ENCODE assay signal across 20 mouse cellular contexts in the genomic region with DNA sequence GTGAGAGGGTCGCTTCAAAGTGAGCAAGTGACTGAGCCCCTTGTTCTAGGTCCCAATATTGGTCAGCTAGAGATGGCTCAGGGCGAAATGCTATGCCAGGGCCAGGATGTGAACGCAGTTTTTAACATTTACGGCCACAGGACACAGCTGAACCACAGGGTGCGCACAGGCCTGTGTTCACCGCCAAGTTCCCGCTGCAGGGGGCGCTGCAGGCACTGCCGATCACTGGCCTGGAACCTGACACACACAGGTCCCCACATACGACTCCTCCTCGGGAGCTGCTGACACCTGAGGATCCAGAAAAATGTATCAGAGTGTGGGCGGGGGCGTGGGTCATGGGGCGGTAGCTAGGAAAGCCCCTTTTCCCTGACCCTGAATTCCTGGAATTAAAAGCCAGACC. TPM values are rescaled to one million over a fixed set of nuclear protein-coding genes. Genes with fewer than 3 reads are reported as not detected.
A peak's percentile ranks its signal among the peaks of the same experiment; 100 is the strongest.
DNase-seq lines count a peak whose midpoint lies in the region; ATAC-seq lines count a peak whose summit lies in the region.
"Had no signal": no experiment of that assay in that cellular context is flagged by ENCODE, and none has a peak within 500 bp of the region (broad histone marks: within the 10 kb centered on the region; RNA-seq: fewer than 3 reads in every experiment).

No protein-coding gene starts in this region.

- H3K4me2 ChIP-seq in forebrain, embryonic 16.5 days (ENCODE audit: low read length): no peak overlapping the region
- H3K4me2 ChIP-seq: embryonic facial prominence, embryonic 12.5 days; liver, embryonic 15.5 days had no signal

- H3K27me3 ChIP-seq in forebrain, embryonic 16.5 days (replicated peaks; ENCODE audit: control insufficient read depth, insufficient read depth, low read length): no peaks in the 10 kb centered on the region
- H3K27me3 ChIP-seq: embryonic facial prominence, embryonic 12.5 days had no signal

- no peaks in the 10 kb centered on the region for H3K36me3 ChIP-seq in forebrain, embryonic 16.5 days (ENCODE audit: control insufficient read depth, insufficient read depth)
- H3K36me3 ChIP-seq: embryonic facial prominence, embryonic 12.5 days; liver, embryonic 15.5 days had no signal

- no peak overlapping the region for H3K27ac ChIP-seq in forebrain, embryonic 16.5 days (ENCODE audit: low read length)
- H3K27ac ChIP-seq: embryonic facial prominence, embryonic 12.5 days; liver, embryonic 15.5 days had no signal

- no peaks in the 10 kb centered on the region for H3K9me3 ChIP-seq in forebrain, embryonic 16.5 days (ENCODE audit: control insufficient read depth, low read length)
- H3K9me3 ChIP-seq: embryonic facial prominence, embryonic 12.5 days; liver, embryonic 15.5 days had no signal

- ATAC-seq in CD4-positive, CD25-positive, alpha-beta regulatory T cell, adult 4 months: no peak
- ATAC-seq in forebrain, embryonic 16.5 days: no peak

- no peak overlapping the region for H3K4me3 ChIP-seq in forebrain, embryonic 16.5 days (replicated peaks; ENCODE audit: low read length)
- H3K4me3 ChIP-seq: embryonic facial prominence, embryonic 12.5 days; liver, embryonic 15.5 days; megakaryocyte, embryonic 14.5 days; myocyte had no signal

- H3K4me1 ChIP-seq in forebrain, embryonic 16.5 days (replicated peaks; ENCODE audit: control insufficient read depth, insufficient read depth, low read length): peaks cover 5% of the 10 kb centered on the region; the same call in 1 of the 2 replicates
- H3K4me1 ChIP-seq: embryonic facial prominence, embryonic 12.5 days; liver, embryonic 15.5 days; megakaryocyte, embryonic 14.5 days had no signal

- peak; percentile 29 for DNase-seq in CD4-positive, CD25-positive, alpha-beta regulatory T cell, adult 2 months (ENCODE audit: low read depth, low spot score)
- peak; percentile 42 to 47 for DNase-seq in kidney, postnatal 4 days
- DNase-seq in kidney, adult 18-20 months: no peak
- peak; percentile 28 for DNase-seq in thymus, postnatal 14 days
- no peak for DNase-seq in thymus, postnatal 0 days (ENCODE audit: low spot score)
- no peak for DNase-seq in heart, adult 8-10 months (ENCODE audit: low spot score)
- DNase-seq: cerebellum, adult 9-11 months; gastrocnemius, postnatal 25 days had no signal

- H3K9ac ChIP-seq in forebrain, embryonic 16.5 days (replicated peaks; ENCODE audit: low read depth, low read length): no peak overlapping the region
- H3K9ac ChIP-seq: embryonic facial prominence, embryonic 12.5 days; liver, embryonic 15.5 days had no signal

- 88% methylated on average over 14 of the region's 14 CpGs for WGBS in forebrain, embryonic 16.5 days

RNA-seq across cellular contexts. Expression of a gene that starts 4.3 kb away (rescaled TPM):
- not detected for polyA plus RNA-seq in CD4-positive, CD25-positive, alpha-beta regulatory T cell, adult 4 months (2017; shearing (Covaris generic))
- polyA plus RNA-seq in thymus, postnatal 0 days (2015; fragmentation: Nextera tagmentation; extraction: Ambion mirVana): 0.47 and 0.48 TPM in 2 replicates
- not detected for total RNA-seq in heart, adult 8-10 months (2022)
- polyA plus RNA-seq in forebrain, embryonic 16.5 days (2015; fragmentation: Nextera tagmentation; extraction: Ambion mirVana): not detected in 2 replicates
- total RNA-seq: adrenal gland, postnatal 36 days; gastrocnemius, postnatal 25 days; left cerebral cortex, postnatal 25 days had no signal
- polyA plus RNA-seq: embryonic facial prominence, embryonic 12.5 days; forebrain, embryonic 11.5 days; heart, embryonic 16.5 days; large intestine, adult 2 months; liver, embryonic 15.5 days; myocyte; spleen, adult 2 months had no signal

RNA-seq across cellular contexts. Expression of a gene that starts 11.7 kb away (rescaled TPM):
- polyA plus RNA-seq in CD4-positive, CD25-positive, alpha-beta regulatory T cell, adult 4 months (2017; shearing (Covaris generic)): not detected
- 0.28 TPM in 1 of 2 replicates, not detected in the other for polyA plus RNA-seq in thymus, postnatal 0 days (2015; fragmentation: Nextera tagmentation; extraction: Ambion mirVana)
- not detected for total RNA-seq in heart, adult 8-10 months (2022)
- not detected in 2 replicates for polyA plus RNA-seq in forebrain, embryonic 16.5 days (2015; fragmentation: Nextera tagmentation; extraction: Ambion mirVana)
- total RNA-seq: adrenal gland, postnatal 36 days; gastrocnemius, postnatal 25 days; left cerebral cortex, postnatal 25 days had no signal
- polyA plus RNA-seq: embryonic facial prominence, embryonic 12.5 days; forebrain, embryonic 11.5 days; heart, embryonic 16.5 days; liver, embryonic 15.5 days; myocyte; spleen, adult 2 months had no signal

RNA-seq across cellular contexts. Expression of a gene that starts 14.0 kb away (rescaled TPM):
- polyA plus RNA-seq in CD4-positive, CD25-positive, alpha-beta regulatory T cell, adult 4 months (2017; shearing (Covaris generic)): not detected
- polyA plus RNA-seq in thymus, postnatal 0 days (2015; fragmentation: Nextera tagmentation; extraction: Ambion mirVana): 0.28 and 0.46 TPM in 2 replicates
- total RNA-seq in heart, adult 8-10 months (2022): not detected
- not detected in 2 replicates for polyA plus RNA-seq in forebrain, embryonic 16.5 days (2015; fragmentation: Nextera tagmentation; extraction: Ambion mirVana)
- total RNA-seq: adrenal gland, postnatal 36 days; gastrocnemius, postnatal 25 days; left cerebral cortex, postnatal 25 days had no signal
- polyA plus RNA-seq: embryonic facial prominence, embryonic 12.5 days; forebrain, embryonic 11.5 days; heart, embryonic 16.5 days; liver, embryonic 15.5 days; myocyte had no signal

RNA-seq across cellular contexts. Expression of a gene that starts 20.7 kb away (rescaled TPM):
- 1 to 10 TPM in 1 of 2 experiments, under 1 TPM in 1; 0.66 to 1.1 TPM for polyA plus RNA-seq in CD4-positive, CD25-positive, alpha-beta regulatory T cell, adult 4 months (2017; shearing (Covaris generic))
- 0.51 and 0.91 TPM in 2 replicates for polyA plus RNA-seq in thymus, postnatal 0 days (2015; fragmentation: Nextera tagmentation; extraction: Ambion mirVana)
- total RNA-seq in heart, adult 8-10 months (2022): not detected
- polyA plus RNA-seq in forebrain, embryonic 16.5 days (2015; fragmentation: Nextera tagmentation; extraction: Ambion mirVana): 0.20 and 0.31 TPM in 2 replicates
- total RNA-seq: adrenal gland, postnatal 36 days; gastrocnemius, postnatal 25 days; left cerebral cortex, postnatal 25 days had no signal
- polyA plus RNA-seq: forebrain, embryonic 11.5 days; liver, embryonic 15.5 days; myocyte; spleen, adult 2 months had no signal

RNA-seq across cellular contexts. Expression of a gene that starts 32.0 kb away (rescaled TPM):
- 1 to 10 TPM; 3.2 to 7.4 TPM for polyA plus RNA-seq in CD4-positive, CD25-positive, alpha-beta regulatory T cell, adult 4 months (2017; shearing (Covaris generic))
- 1.0 and 1.7 TPM in 2 replicates for polyA plus RNA-seq in thymus, postnatal 0 days (2015; fragmentation: Nextera tagmentation; extraction: Ambion mirVana)
- total RNA-seq in heart, adult 8-10 months (2022): not detected
- not detected in 2 replicates for polyA plus RNA-seq in forebrain, embryonic 16.5 days (2015; fragmentation: Nextera tagmentation; extraction: Ambion mirVana)
- total RNA-seq: adrenal gland, postnatal 36 days; gastrocnemius, postnatal 25 days; left cerebral cortex, postnatal 25 days had no signal
- polyA plus RNA-seq: embryonic facial prominence, embryonic 12.5 days; forebrain, embryonic 11.5 days; myocyte had no signal

Comparison
In these comparisons a context has a peak if more than half of its experiments do, and no peak if none do; other contexts are left out.
1. DNase-seq: peak in CD4-positive, CD25-positive, alpha-beta regulatory T cell, adult 2 months (single experiment), kidney, postnatal 4 days (2 of 2) and thymus, postnatal 14 days (single experiment); none in kidney, adult 18-20 months (single experiment), thymus, postnatal 0 days (single experiment) and heart, adult 8-10 months (single experiment).